Mouse (Mus musculus): ENCODE results near the gene Zkscan3.

DNA sequence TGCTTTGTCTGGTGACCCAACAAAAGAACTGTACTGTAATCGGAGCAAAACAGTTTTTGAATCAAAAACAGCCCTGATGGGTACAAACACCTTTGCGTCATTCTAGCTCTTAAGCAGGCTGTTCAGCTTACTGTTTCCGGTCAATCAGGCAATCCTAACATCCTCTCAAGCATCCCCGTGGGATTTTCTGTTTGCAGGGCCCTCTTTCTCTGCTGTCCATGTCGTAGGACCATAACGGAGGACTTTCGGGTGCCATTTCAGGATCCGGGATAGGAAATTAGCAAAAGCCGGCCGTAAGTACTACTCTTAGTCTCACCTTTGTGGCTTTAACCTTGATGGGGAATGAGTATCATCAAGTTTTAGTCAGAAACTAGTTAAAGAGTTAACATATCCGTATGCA, 4.8 kb upstream of the Zkscan3 start:
- no peak for TF ChIP-seq EP300 (IDR thresholded peaks at IDR 0.05; ENCODE audit: low read depth)
- TF ChIP-seq CTCF (IDR thresholded peaks at IDR 0.05; ENCODE audit: low read depth), result no peak
